Mouse (Mus musculus): ENCODE measurements at regions not wholly inside any gene's neighbourhood (a gene's known extent, or its start where the extent isn't known, plus 50 kb on each side); places are given as distances from the start of the nearest gene placed in this dataset.

DNA sequence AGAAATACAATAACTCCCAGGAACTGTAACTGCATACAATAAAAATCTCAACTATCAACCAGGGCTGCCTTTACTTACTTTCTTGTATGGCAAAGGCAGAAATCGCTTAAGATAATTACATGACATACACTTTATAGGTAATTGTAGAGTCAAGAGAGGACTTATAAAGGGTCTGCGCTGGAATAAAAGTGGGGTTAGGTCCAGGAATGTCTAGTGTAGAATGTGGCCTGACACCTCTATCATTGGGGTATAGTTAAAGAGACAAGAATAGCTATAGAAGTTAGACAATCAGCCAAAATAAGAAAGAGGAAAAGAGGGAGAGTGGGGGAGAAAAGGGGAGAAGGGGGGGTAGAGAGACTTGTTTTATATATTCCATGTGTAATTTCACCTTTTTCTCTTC lies 144.8 kb upstream of the Gimd1 start:
- CTCF ChIA-PET = no interaction called here

DNA sequence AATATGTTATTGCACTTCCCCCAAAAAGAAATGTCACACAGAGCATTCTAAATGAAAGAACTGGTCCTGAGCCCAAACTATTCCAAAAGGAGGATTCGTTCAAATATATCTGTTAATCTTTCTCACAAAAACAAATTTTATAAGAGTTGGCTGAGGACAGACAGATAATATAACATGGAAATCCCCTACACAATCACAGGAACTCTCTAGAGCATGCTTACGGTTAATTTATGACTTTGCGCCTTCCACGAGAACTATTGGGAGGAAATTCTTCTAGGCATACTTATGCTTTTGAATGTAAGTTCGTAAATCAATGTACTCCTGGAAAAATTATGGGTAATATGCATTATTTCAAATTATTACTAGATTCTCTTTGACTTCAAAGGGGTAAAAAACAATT lies 144.1 kb upstream of the Gimd1 start:
- CTCF ChIA-PET = no interaction called here

GRCm38 (mm10) chr3:132506095-132506494 lies 123.5 kb upstream of the Gimd1 start:
- CTCF ChIA-PET = no interaction called here

- CTCF ChIA-PET = no interaction called here
Observed at GRCm38 (mm10) chr3:132510240-132510639, 119.4 kb upstream of the Gimd1 start.

DNA sequence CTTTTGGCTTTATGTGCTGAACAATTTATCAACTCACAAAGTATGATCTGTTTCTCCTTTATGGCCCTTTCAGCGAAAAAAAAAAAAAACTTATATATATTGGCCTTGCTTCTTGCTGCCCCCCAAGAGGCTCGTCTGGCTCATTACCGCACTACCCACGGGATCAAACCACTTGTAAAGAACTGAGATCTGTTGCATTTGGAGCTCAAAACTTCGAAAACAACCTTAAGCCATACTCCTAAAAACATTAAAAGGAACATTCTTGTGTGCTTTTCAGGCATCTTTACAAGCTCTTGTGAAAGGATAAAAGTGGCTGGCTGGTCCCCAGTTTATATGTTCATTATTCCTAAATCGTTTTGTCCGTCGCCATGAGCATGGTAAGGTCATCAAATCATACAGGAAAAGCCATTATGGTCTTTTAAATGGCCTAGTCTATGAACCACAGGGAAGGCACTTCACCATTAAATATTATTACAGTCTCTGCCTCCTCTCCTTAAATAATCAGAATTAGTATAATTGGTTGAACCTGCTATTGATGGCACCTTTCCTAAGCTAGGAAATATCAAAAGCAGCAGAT lies 117.0 kb upstream of the Gimd1 start:
- CTCF ChIA-PET = no interaction called here

- CTCF ChIA-PET = no interaction called here
Observed at GRCm38 (mm10) chr3:132533323-132533904, 96.2 kb upstream of the Gimd1 start.

- CTCF ChIA-PET = no interaction called here
Observed at GRCm38 (mm10) chr3:132539780-132540658, 89.6 kb upstream of the Gimd1 start.

DNA sequence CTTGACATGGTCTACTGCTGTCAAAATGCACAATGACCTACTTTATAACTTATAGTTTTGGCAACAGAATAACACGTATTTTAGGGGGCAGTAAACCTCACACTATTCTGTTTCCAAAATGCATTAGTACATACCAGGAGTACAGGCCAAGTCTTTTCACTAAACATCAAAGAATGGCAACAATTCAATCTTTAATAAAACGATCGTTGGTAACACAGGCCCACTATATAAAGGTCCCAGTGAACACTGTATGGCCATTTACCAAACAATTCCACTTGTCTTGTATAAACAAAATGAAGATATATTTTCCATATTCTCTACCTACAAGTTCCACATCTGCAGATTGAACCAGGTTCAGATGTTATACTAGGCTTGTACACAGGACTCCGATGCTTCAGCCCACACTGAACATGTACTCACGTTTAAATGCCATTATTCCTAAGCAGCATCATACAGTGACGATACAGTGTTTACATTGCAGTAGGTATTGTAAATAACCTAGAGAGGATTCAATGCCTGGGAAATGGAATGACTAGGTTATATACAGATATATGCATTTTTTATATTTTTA lies 78.3 kb upstream of the Gimd1 start:
- CTCF ChIA-PET = no interaction called here

- CTCF ChIA-PET = no interaction called here
Observed at GRCm38 (mm10) chr3:132565755-132566154, 63.9 kb upstream of the Gimd1 start.

- CTCF ChIA-PET = no interaction called here
Observed at GRCm38 (mm10) chr3:132566301-132566700, 63.3 kb upstream of the Gimd1 start.

Measured in spleen, embryonic (tissue).